Mouse (Mus musculus) brown adipose tissue, adult 24 weeks (tissue): ENCODE results near the gene Efs. TPM values are rescaled to one million over a fixed set of nuclear protein-coding genes. Genes with fewer than 3 reads are reported as not detected.
"Not testable (repeated sequence)": the region's sequence is repeated elsewhere in the genome, so short reads cannot be mapped to it uniquely, and the experiment has no call there.

Experiments
- H3K27ac ChIP-seq: fragments of 200-500 bp; replicated peaks from 2 replicates; pipeline ENCODE4 v1.5.1; 2012; ENCODE audit warnings: low read depth, mild to moderate bottlenecking, low read length
- H3K4me1 ChIP-seq: fragments of 200-500 bp; 2 replicates; pipeline ENCODE4 v1.6.1; 2012; ENCODE audit warnings: low read length, mixed read lengths; ENCODE audit not compliant: control insufficient read depth, insufficient read depth, insufficient read length
- H3K4me3 ChIP-seq: fragments of 200-500 bp; 2 replicates; pipeline ENCODE4 v1.5.1; 2012; ENCODE audit warnings: low read depth, mild to moderate bottlenecking, low read length, moderate library complexity; ENCODE audit not compliant: insufficient read depth
- polyA plus RNA-seq: library from polyadenylated mRNA; stranded (reverse); fragments of >200 nt; gene quantifications from 2 replicates; pipeline ENCODE4 v1.2.4, GENCODE M21; 2012; ENCODE audit not compliant: missing spikeins, insufficient read depth, insufficient read length

Gene Efs
- polyA plus RNA-seq, 1 experiment = 3.4 TPM

- Histone ChIP-seq H3K27ac (no peak overlapping the region), H3K4me1 (no peaks in the 10 kb centered on the region), H3K4me3 (no peak overlapping the region)
Observed at GRCm38 (mm10) chr14:54958503-54958902, 32.6 kb upstream of the Efs start.

GRCm38 (mm10) chr14:54956533-54956932 is 30.6 kb upstream of the Efs start:
- Histone ChIP-seq H3K27ac (no peak overlapping the region), H3K4me3 (no peak overlapping the region), H3K4me1 (no peaks in the 10 kb centered on the region)

GRCm38 (mm10) chr14:54955481-54955880 is 29.6 kb upstream of the Efs start:
- Histone ChIP-seq H3K27ac (no peak overlapping the region), H3K4me3 (no peak overlapping the region), H3K4me1 (no peaks in the 10 kb centered on the region)

- Histone ChIP-seq H3K4me1 (no peaks in the 10 kb centered on the region), H3K4me3 (no peak overlapping the region), H3K27ac (no peak overlapping the region)
Observed at GRCm38 (mm10) chr14:54954474-54954873, 28.5 kb upstream of the Efs start.

- H3K4me1 ChIP-seq = no peaks in the 10 kb centered on the region
- H3K27ac ChIP-seq = no peak overlapping the region
- no peak overlapping the region for H3K4me3 ChIP-seq
Observed at GRCm38 (mm10) chr14:54953664-54954206, 27.8 kb upstream of the Efs start.

- H3K27ac ChIP-seq = no peak overlapping the region
- H3K4me1 ChIP-seq = no peaks in the 10 kb centered on the region
- no peak overlapping the region for H3K4me3 ChIP-seq
Observed at GRCm38 (mm10) chr14:54951587-54951986, 25.7 kb upstream of the Efs start.

GRCm38 (mm10) chr14:54950493-54950892 is 24.6 kb upstream of the Efs start:
- H3K4me3 ChIP-seq = no peak overlapping the region
- H3K4me1 ChIP-seq = no peaks in the 10 kb centered on the region
- H3K27ac ChIP-seq = no peak overlapping the region

- Histone ChIP-seq H3K4me3 (no peak overlapping the region), H3K4me1 (no peaks in the 10 kb centered on the region), H3K27ac (no peak overlapping the region)
Observed at GRCm38 (mm10) chr14:54948781-54949180, 22.9 kb upstream of the Efs start.

- H3K4me3 ChIP-seq, H3K4me1 ChIP-seq, H3K27ac ChIP-seq: not testable (repeated sequence)
Observed at GRCm38 (mm10) chr14:54947008-54947407, 21.1 kb upstream of the Efs start.

GRCm38 (mm10) chr14:54945975-54946704 is 20.2 kb upstream of the Efs start:
- H3K27ac ChIP-seq = no peak overlapping the region
- H3K4me3 ChIP-seq = no peak overlapping the region
- no peaks in the 10 kb centered on the region for H3K4me1 ChIP-seq

GRCm38 (mm10) chr14:54944939-54945338 is 19.0 kb upstream of the Efs start:
- Histone ChIP-seq H3K27ac (no peak overlapping the region), H3K4me1 (no peaks in the 10 kb centered on the region), H3K4me3 (no peak overlapping the region)

GRCm38 (mm10) chr14:54943971-54944370 is 18.0 kb upstream of the Efs start:
- no peak overlapping the region for H3K4me3 ChIP-seq
- no peaks in the 10 kb centered on the region for H3K4me1 ChIP-seq
- no peak overlapping the region for H3K27ac ChIP-seq

GRCm38 (mm10) chr14:54942479-54942878 is 16.6 kb upstream of the Efs start:
- Histone ChIP-seq H3K4me3 (no peak overlapping the region), H3K4me1 (no peaks in the 10 kb centered on the region), H3K27ac (no peak overlapping the region)

GRCm38 (mm10) chr14:54941024-54941978 is 15.4 kb upstream of the Efs start:
- Histone ChIP-seq H3K4me3 (no peak overlapping the region), H3K27ac (no peak overlapping the region), H3K4me1 (no peaks in the 10 kb centered on the region)

GRCm38 (mm10) chr14:54940176-54940530 is 14.2 kb upstream of the Efs start:
- H3K4me1 ChIP-seq = no peaks in the 10 kb centered on the region
- no peak overlapping the region for H3K27ac ChIP-seq
- no peak overlapping the region for H3K4me3 ChIP-seq
